Mouse (Mus musculus) olfactory bulb, adult 2 months (tissue): Measurements from ENCODE around the gene C1qtnf1. TPM values are rescaled to one million over a fixed set of nuclear protein-coding genes. Genes with fewer than 3 reads are reported as not detected.

Experiments used
- H3K27ac ChIP-seq: fragments of 200-500 bp; 2 replicates; pipeline ENCODE4 v1.5.1; 2012; ENCODE audit warnings: low read depth, low read length; ENCODE audit not compliant: insufficient read depth
- H3K4me1 ChIP-seq: fragments of 200-500 bp; 2 replicates; pipeline ENCODE4 v1.6.1; 2012; ENCODE audit warnings: low read length; ENCODE audit not compliant: control insufficient read depth, insufficient read depth
- H3K4me3 ChIP-seq: fragments of 200-500 bp; 2 replicates; pipeline ENCODE4 v1.5.1; 2012; ENCODE audit warnings: mild to moderate bottlenecking, low read depth, low read length, moderate library complexity; ENCODE audit not compliant: insufficient read depth
- CTCF ChIP-seq: fragments of 200-500 bp; IDR thresholded peaks from 2 replicates; pipeline ENCODE4 v1.5.1; 2012; ENCODE audit warnings: low read depth, mild to moderate bottlenecking, low read length, moderate library complexity; ENCODE audit not compliant: insufficient read depth
- POLR2A ChIP-seq: fragments of 200-500 bp; IDR thresholded peaks from 2 replicates; pipeline ENCODE4 v1.6.1; 2012; ENCODE audit warnings: mild to moderate bottlenecking, low read depth, low read length, moderate library complexity; ENCODE audit not compliant: insufficient read depth
- WGBS: fragments of 180-500 bp; shearing (Covaris S2); methylation state at CpG from one replicate; pipeline ENCODE4 v1.1.7; 2018; 5-methylcytosine and 5-hydroxymethylcytosine counted together
- polyA plus RNA-seq: library from polyadenylated mRNA; stranded (reverse); fragments of >200 nt; gene quantifications from 2 replicates; pipeline ENCODE4 v1.2.4, GENCODE M21; 2012; ENCODE audit warnings: low replicate concordance; ENCODE audit not compliant: missing spikeins, insufficient read depth, insufficient read length

The C1qtnf1 gene
- polyA plus RNA-seq, 1 experiment, result not detected

- WGBS, result 41% methylated on average over 11 of the region's 11 CpGs
- Histone ChIP-seq H3K4me3 (no peak overlapping the region), H3K27ac (no peak overlapping the region), H3K4me1 (peaks cover 12% of the 10 kb centered on the region)
- TF ChIP-seq POLR2A (no peak), CTCF (peak; percentile 67)
Observed at GRCm38 (mm10) chr11:118443201-118443970, 15.4 kb downstream of the C1qtnf1 start.

- TF ChIP-seq CTCF, result peak; percentile 65; the same call in 1 of the 2 replicates
- TF ChIP-seq POLR2A, result no peak
- no peak overlapping the region for H3K4me3 ChIP-seq
- H3K4me1 ChIP-seq, result 0 out of 2 replicates have a peak, but pooled peaks cover 3% of the 10 kb centered on the region
- H3K27ac ChIP-seq, result no peak overlapping the region
- 9% methylated on average over 3 of the region's 3 CpGs for WGBS
Observed at GRCm38 (mm10) chr11:118445843-118446242, 17.8 kb downstream of the C1qtnf1 start.

GRCm38 (mm10) chr11:118447346-118447745, 19.3 kb downstream of the C1qtnf1 start:
- WGBS, result 82% methylated on average over 4 of the region's 4 CpGs
- Histone ChIP-seq H3K4me1 (0 out of 2 replicates have a peak, but pooled peaks cover 3% of the 10 kb centered on the region), H3K4me3 (no peak overlapping the region), H3K27ac (no peak overlapping the region)
- TF ChIP-seq POLR2A (no peak), CTCF (no peak)

- no peaks in the 10 kb centered on the region for H3K4me1 ChIP-seq
- TF ChIP-seq CTCF (no peak), POLR2A (no peak)
- no peak overlapping the region for H3K4me3 ChIP-seq
- H3K27ac ChIP-seq, result no peak overlapping the region
- WGBS, result 87% methylated on average over 8 of the region's 8 CpGs
Observed at GRCm38 (mm10) chr11:118448385-118448784, 20.4 kb downstream of the C1qtnf1 start.

GRCm38 (mm10) chr11:118451211-118451610, 23.2 kb downstream of the C1qtnf1 start:
- Histone ChIP-seq H3K27ac (no peak overlapping the region), H3K4me1 (no peaks in the 10 kb centered on the region; the same call in 1 of the 2 replicates), H3K4me3 (no peak overlapping the region)
- 72% methylated on average over 6 of the region's 6 CpGs for WGBS
- TF ChIP-seq POLR2A (no peak), CTCF (no peak)

- Histone ChIP-seq H3K4me3 (no peak overlapping the region), H3K27ac (no peak overlapping the region), H3K4me1 (peaks cover 11% of the 10 kb centered on the region)
- WGBS, result 72% methylated on average over 2 of the region's 2 CpGs
- TF ChIP-seq CTCF (no peak), POLR2A (no peak)
Observed at GRCm38 (mm10) chr11:118452955-118453354, 25.0 kb downstream of the C1qtnf1 start.

- WGBS, result 86% methylated on average over 11 of the region's 11 CpGs
- H3K27ac ChIP-seq, result no peak overlapping the region
- H3K4me3 ChIP-seq, result no peak overlapping the region
- peaks cover 14% of the 10 kb centered on the region for H3K4me1 ChIP-seq
- TF ChIP-seq POLR2A (no peak), CTCF (no peak)
Observed at GRCm38 (mm10) chr11:118453886-118454671, 26.1 kb downstream of the C1qtnf1 start.

- Histone ChIP-seq H3K4me3 (no peak overlapping the region), H3K27ac (no peak overlapping the region), H3K4me1 (peaks cover 19% of the 10 kb centered on the region)
- TF ChIP-seq POLR2A (no peak), CTCF (no peak)
- WGBS, result 88% methylated on average over 6 of the region's 6 CpGs
Observed at GRCm38 (mm10) chr11:118455788-118456187, 27.8 kb downstream of the C1qtnf1 start.

GRCm38 (mm10) chr11:118456937-118457336, 28.9 kb downstream of the C1qtnf1 start:
- TF ChIP-seq POLR2A (no peak), CTCF (no peak)
- Histone ChIP-seq H3K4me1 (peaks cover 19% of the 10 kb centered on the region), H3K4me3 (no peak overlapping the region), H3K27ac (peak overlapping the region; percentile 9; the same call in 1 of the 2 replicates)
- 50% methylated on average over 11 of the region's 11 CpGs for WGBS
